Mouse (Mus musculus) left cerebral cortex, postnatal 14 days (tissue): ENCODE results near the gene Rbbp6. TPM values are rescaled to one million over a fixed set of nuclear protein-coding genes. Genes with fewer than 3 reads are reported as not detected.

Experiments
- DNase-seq, 2 experiments: peaks; one replicate each; pipeline ENCODE4 v3.0.0; 2021 to 2022; ENCODE audit warnings: low spot score in 2 of 2, mixed read lengths in 1 of 2
- intact Hi-C: fragments of 180-260 bp; cut with DNase I; formaldehyde crosslinking; loops from one replicate; pipeline ENCODE4 v1.15.1; 2025
- total RNA-seq, 2 experiments: library from RNA; stranded (reverse); gene quantifications; 2 replicates each; pipeline ENCODE4 v1.2.3; 2021

The Rbbp6 gene
- total RNA-seq, 2 experiments from 2014 or later, result 62.2 to 62.9 TPM

GRCm38 (mm10) chr7:123030709-123031181, 65.3 kb downstream of the Rbbp6 start:
- peak; percentile 80 to 87 for DNase-seq
- intact Hi-C loops, result no loop called here

- DNase-seq, result peak; percentile 31 to 65
- intact Hi-C loops, result no loop called here
Observed at GRCm38 (mm10) chr7:123031211-123031743, 65.8 kb downstream of the Rbbp6 start.

- intact Hi-C loops, result no loop called here
- DNase-seq, result peak; percentile 33 to 46
Observed at GRCm38 (mm10) chr7:123035314-123035713, 69.8 kb downstream of the Rbbp6 start.

- intact Hi-C loops, result no loop called here
Observed at GRCm38 (mm10) chr7:123039302-123039701, 73.8 kb downstream of the Rbbp6 start.

GRCm38 (mm10) chr7:123045146-123045545, 79.7 kb downstream of the Rbbp6 start:
- intact Hi-C loops, result no loop called here
- no peak for DNase-seq

More at GRCm38 (mm10) chr7:123039302-123039701, 73.8 kb downstream of the Rbbp6 start:
- no peak for DNase-seq

GRCm38 (mm10) chr7:123046473-123047091, 81.1 kb downstream of the Rbbp6 start:
- intact Hi-C loops, result no loop called here
- no peak for DNase-seq

Other genes starting within 250 kb of the Rbbp6 start
- gene Tnrc6a, start 158.2 kb downstream of the Rbbp6 start, total RNA-seq, result 10 to 100 TPM; 44.5 to 52.2 TPM
- gene Slc5a11, start 249.1 kb downstream of the Rbbp6 start, total RNA-seq, result under 1 TPM; 0.17 to 0.42 TPM